Mouse (Mus musculus): ENCODE measurements around the gene Pdzrn3. TPM values are rescaled to one million over a fixed set of nuclear protein-coding genes. Genes with fewer than 3 reads are reported as not detected.

Gene Pdzrn3
- total and polyA plus RNA-seq, 2 experiments from 2014 or later = 11.2 to 35.3 TPM

GRCm38 (mm10) chr6:101276261-101276660 is 101.4 kb downstream of the Pdzrn3 start:
- Histone ChIP-seq H3K4me3 (ENCODE audit: low read length) (no peak overlapping the region), H3K27ac (no peak overlapping the region), H3K9me3 (ENCODE audit: low read length) (no peaks in the 10 kb centered on the region), H3K4me2 (ENCODE audit: low read depth, low read length) (no peak overlapping the region), H3K4me1 (ENCODE audit: insufficient read depth, low read length) (peaks cover 4% of the 10 kb centered on the region; the same call in 1 of the 2 replicates), H3K27me3 (ENCODE audit: insufficient read depth, low read length) (no peaks in the 10 kb centered on the region), H3K36me3 (ENCODE audit: insufficient read depth, low read length) (no peaks in the 10 kb centered on the region), H3K9ac (replicated peaks; ENCODE audit: low read length) (no peak overlapping the region)
- ATAC-seq (no peak), DNase-seq (ENCODE audit: low spot score) (no peak)
- TF ChIP-seq CTCF (IDR thresholded peaks at IDR 0.05; ENCODE audit: low read depth) = no peak
- WGBS = 71% methylated on average over 8 of the region's 8 CpGs

GRCm38 (mm10) chr6:101275806-101276205 is 101.9 kb downstream of the Pdzrn3 start:
- ATAC-seq (no peak), DNase-seq (ENCODE audit: low spot score) (no peak)
- no peak for TF ChIP-seq CTCF (IDR thresholded peaks at IDR 0.05; ENCODE audit: low read depth)
- peaks cover 4% of the 10 kb centered on the region; the same call in 1 of the 2 replicates for H3K4me1 ChIP-seq (ENCODE audit: insufficient read depth, low read length)
- H3K9me3 ChIP-seq (ENCODE audit: low read length) = no peaks in the 10 kb centered on the region
- H3K27me3 ChIP-seq (ENCODE audit: insufficient read depth, low read length) = no peaks in the 10 kb centered on the region
- no peaks in the 10 kb centered on the region for H3K36me3 ChIP-seq (ENCODE audit: insufficient read depth, low read length)
- no peak overlapping the region for H3K4me2 ChIP-seq (ENCODE audit: low read depth, low read length)
- H3K9ac ChIP-seq (replicated peaks; ENCODE audit: low read length) = no peak overlapping the region
- WGBS = 98% methylated on average over 3 of the region's 3 CpGs
- no peak overlapping the region for H3K27ac ChIP-seq
- H3K4me3 ChIP-seq (ENCODE audit: low read length) = no peak overlapping the region

- no peak overlapping the region for H3K4me3 ChIP-seq (ENCODE audit: low read length)
- no peak for TF ChIP-seq CTCF (IDR thresholded peaks at IDR 0.05; ENCODE audit: low read depth)
- DNase-seq (ENCODE audit: low spot score) = no peak
Measured at GRCm38 (mm10) chr6:101274846-101275245, 102.9 kb downstream of the Pdzrn3 start.

GRCm38 (mm10) chr6:101272256-101272655 is 105.4 kb downstream of the Pdzrn3 start:
- 35% methylated on average over 4 of the region's 4 CpGs for WGBS
- H3K9ac ChIP-seq (replicated peaks; ENCODE audit: low read length) = no peak overlapping the region
- no peak for ATAC-seq
- no peak overlapping the region for H3K4me3 ChIP-seq (ENCODE audit: low read length)
- DNase-seq (ENCODE audit: low spot score) = no peak
- H3K4me2 ChIP-seq (ENCODE audit: low read depth, low read length) = no peak overlapping the region
- no peaks in the 10 kb centered on the region for H3K9me3 ChIP-seq (ENCODE audit: low read length)
- H3K4me1 ChIP-seq (ENCODE audit: insufficient read depth, low read length) = no peaks in the 10 kb centered on the region
- TF ChIP-seq CTCF (IDR thresholded peaks at IDR 0.05; ENCODE audit: low read depth) = no peak
- H3K27ac ChIP-seq = no peak overlapping the region
- H3K27me3 ChIP-seq (ENCODE audit: insufficient read depth, low read length) = no peaks in the 10 kb centered on the region
- H3K36me3 ChIP-seq (ENCODE audit: insufficient read depth, low read length) = no peaks in the 10 kb centered on the region

More at GRCm38 (mm10) chr6:101274846-101275245, 102.9 kb downstream of the Pdzrn3 start:
- 76% methylated on average over 2 of the region's 2 CpGs for WGBS
- Histone ChIP-seq H3K36me3 (ENCODE audit: insufficient read depth, low read length) (no peaks in the 10 kb centered on the region), H3K9ac (replicated peaks; ENCODE audit: low read length) (no peak overlapping the region), H3K27me3 (ENCODE audit: insufficient read depth, low read length) (no peaks in the 10 kb centered on the region), H3K4me1 (ENCODE audit: insufficient read depth, low read length) (0 out of 2 replicates have a peak, but pooled peaks cover 4% of the 10 kb centered on the region), H3K27ac (no peak overlapping the region), H3K4me2 (ENCODE audit: low read depth, low read length) (no peak overlapping the region), H3K9me3 (ENCODE audit: low read length) (no peaks in the 10 kb centered on the region)
- ATAC-seq = no peak

GRCm38 (mm10) chr6:101271378-101272135 is 106.1 kb downstream of the Pdzrn3 start:
- DNase-seq (ENCODE audit: low spot score) (no peak), ATAC-seq (no peak)
- no peaks in the 10 kb centered on the region for H3K27me3 ChIP-seq (ENCODE audit: insufficient read depth, low read length)
- 56% methylated on average over 15 of the region's 15 CpGs for WGBS
- H3K4me1 ChIP-seq (ENCODE audit: insufficient read depth, low read length) = no peaks in the 10 kb centered on the region
- H3K4me3 ChIP-seq (ENCODE audit: low read length) = no peak overlapping the region
- no peak for TF ChIP-seq CTCF (IDR thresholded peaks at IDR 0.05; ENCODE audit: low read depth)
- H3K4me2 ChIP-seq (ENCODE audit: low read depth, low read length) = no peak overlapping the region
- H3K36me3 ChIP-seq (ENCODE audit: insufficient read depth, low read length) = no peaks in the 10 kb centered on the region
- H3K9ac ChIP-seq (replicated peaks; ENCODE audit: low read length) = no peak overlapping the region
- no peaks in the 10 kb centered on the region for H3K9me3 ChIP-seq (ENCODE audit: low read length)
- H3K27ac ChIP-seq = no peak overlapping the region

GRCm38 (mm10) chr6:101270095-101270826 is 107.4 kb downstream of the Pdzrn3 start:
- no peak overlapping the region for H3K4me3 ChIP-seq (ENCODE audit: low read length)
- no peaks in the 10 kb centered on the region for H3K36me3 ChIP-seq (ENCODE audit: insufficient read depth, low read length)
- WGBS = 65% methylated on average over 7 of the region's 7 CpGs
- DNase-seq (ENCODE audit: low spot score) (no peak), ATAC-seq (no peak)
- H3K9me3 ChIP-seq (ENCODE audit: low read length) = no peaks in the 10 kb centered on the region
- H3K27me3 ChIP-seq (ENCODE audit: insufficient read depth, low read length) = no peaks in the 10 kb centered on the region
- no peak for TF ChIP-seq CTCF (IDR thresholded peaks at IDR 0.05; ENCODE audit: low read depth)
- no peak overlapping the region for H3K9ac ChIP-seq (replicated peaks; ENCODE audit: low read length)
- H3K4me1 ChIP-seq (ENCODE audit: insufficient read depth, low read length) = no peaks in the 10 kb centered on the region
- no peak overlapping the region for H3K4me2 ChIP-seq (ENCODE audit: low read depth, low read length)
- no peak overlapping the region for H3K27ac ChIP-seq

All from hindbrain, postnatal 0 days (tissue).